Mouse (Mus musculus): Measurements from ENCODE around the gene Phldb3. TPM values are rescaled to one million over a fixed set of nuclear protein-coding genes. Genes with fewer than 3 reads are reported as not detected.

Gene Phldb3
- total RNA-seq, 2 experiments from 2014 or later: 0.28 to 0.60 TPM

Other genes with a start within 250 kb of the Phldb3 start
- gene Kcnn4, start 240.5 kb upstream of the Phldb3 start, total RNA-seq (2021): under 1 TPM; 0.41 to 0.81 TPM
- 10 to 100 TPM; 29.1 to 33.8 TPM for gene Smg9, start 211.1 kb upstream of the Phldb3 start, total RNA-seq (2021)
- gene Irgc1, start 158.5 kb upstream of the Phldb3 start, total RNA-seq (2021): not detected
- 1 to 10 TPM in 1 of 2 experiments, under 1 TPM in 1; 0.76 to 1.0 TPM for gene Plaur, start 148.3 kb upstream of the Phldb3 start, total RNA-seq (2021)
- gene Cadm4, start 128.7 kb upstream of the Phldb3 start, total RNA-seq (2021): 100 to 1,000 TPM; 220 to 227 TPM
- gene Zfp428, start 103.8 kb upstream of the Phldb3 start, total RNA-seq (2021): 10 to 100 TPM; 38.1 to 43.3 TPM
- not detected for gene AC161166.1, start 98.3 kb upstream of the Phldb3 start, total RNA-seq (2021)
- 10 to 100 TPM; 87.5 to 89.7 TPM for gene Irgq, start 80.1 kb upstream of the Phldb3 start, total RNA-seq (2021)
- not detected for gene Pinlyp, start 64.6 kb upstream of the Phldb3 start, total RNA-seq (2021)
- 10 to 100 TPM; 41.0 to 46.8 TPM for gene Xrcc1, start 64.5 kb upstream of the Phldb3 start, total RNA-seq (2021)
- gene Ethe1, start 23.2 kb upstream of the Phldb3 start, total RNA-seq (2021): 1 to 10 TPM; 8.2 to 8.6 TPM
- gene Zfp575, start 23.1 kb upstream of the Phldb3 start, total RNA-seq (2021): 1 to 10 TPM; 5.8 to 6.3 TPM
- 1 to 10 TPM; 1.2 to 1.3 TPM for gene Lypd3, start 25.8 kb downstream of the Phldb3 start, total RNA-seq (2021)
- gene Tex101, start 65.9 kb downstream of the Phldb3 start, total RNA-seq (2021): not detected
- gene BC049730, start 98.5 kb downstream of the Phldb3 start, total RNA-seq (2021): not detected
- not detected for gene Gm4763, start 116.1 kb downstream of the Phldb3 start, total RNA-seq (2021)
- gene Cd177, start 149.5 kb downstream of the Phldb3 start, total RNA-seq (2021): not detected
- not detected for gene Ceacam10, start 166.4 kb downstream of the Phldb3 start, total RNA-seq (2021)